Mouse (Mus musculus) forebrain, postnatal 0 days (tissue): Measurements from ENCODE around the gene Srsf3. TPM values are rescaled to one million over a fixed set of nuclear protein-coding genes. Genes with fewer than 3 reads are reported as not detected.
A peak's percentile ranks its signal among the peaks of the same experiment; 100 is the strongest.

Experiments
- ATAC-seq: fragments of 200-750 bp; cut with Nextera tagmentation; 2 replicates; pipeline ENCODE4 v1.8.0; 2017; ENCODE audit warnings: mild to moderate bottlenecking, moderate library complexity
- DNase-seq: peaks from one replicate; pipeline ENCODE4 v3.0.0-alpha.2; 2015
- H3K27ac ChIP-seq: fragments of 300-500 bp; sonication (generic); 2 replicates; pipeline ENCODE4 v1.5.1; 2014; ENCODE audit warnings: low read depth, mild to moderate bottlenecking, antibody characterized with exemption, low read length, moderate library complexity, mixed read lengths
- H3K27me3 ChIP-seq: fragments of 300-500 bp; sonication (generic); 2 replicates; pipeline ENCODE4 v1.6.1; 2014; ENCODE audit warnings: mild to moderate bottlenecking, low read length, mixed read lengths; ENCODE audit not compliant: insufficient read depth
- H3K36me3 ChIP-seq: fragments of 300-500 bp; sonication (generic); 2 replicates; pipeline ENCODE4 v1.6.1; 2014; ENCODE audit warnings: mild to moderate bottlenecking, moderate library complexity; ENCODE audit not compliant: insufficient read depth
- H3K4me1 ChIP-seq: fragments of 300-500 bp; sonication (generic); 2 replicates; pipeline ENCODE4 v1.6.1; 2014; ENCODE audit warnings: antibody characterized with exemption; ENCODE audit not compliant: insufficient read depth
- H3K4me2 ChIP-seq: fragments of 300-500 bp; sonication (generic); 2 replicates; pipeline ENCODE4 v1.6.1; 2014; ENCODE audit warnings: low read depth, mild to moderate bottlenecking, moderate library complexity
- H3K4me3 ChIP-seq: fragments of 300-500 bp; sonication (generic); 2 replicates; pipeline ENCODE4 v1.5.1; 2014; ENCODE audit warnings: low read depth, low read length, mixed read lengths
- H3K9ac ChIP-seq: fragments of 300-500 bp; sonication (generic); 2 replicates; pipeline ENCODE4 v1.6.1; 2014; ENCODE audit warnings: mild to moderate bottlenecking
- H3K9me3 ChIP-seq: fragments of 300-500 bp; sonication (generic); 2 replicates; pipeline ENCODE4 v1.6.1; 2016; ENCODE audit warnings: low read length
- CTCF ChIP-seq: sonication (generic); IDR thresholded peaks from 2 replicates; pipeline ENCODE4 v1.5.1; 2016; ENCODE audit warnings: antibody characterized with exemption, control low read depth, low read depth
- WGBS: fragments of 180-500 bp; shearing (Covaris S2); extraction: QIAGEN DNeasy Blood & Tissue Kit; methylation state at CpG from one replicate; pipeline ENCODE4 v1.1.7; 2014; 5-methylcytosine and 5-hydroxymethylcytosine counted together
- polyA plus RNA-seq: library from polyadenylated mRNA; unstranded; fragments of >200 nt; fragmentation: Nextera tagmentation; extraction: Ambion mirVana; gene quantifications from 2 replicates; pipeline ENCODE4 v1.2.1, GENCODE M21; 2015
- total RNA-seq: library from RNA; depleted of rRNA; stranded (reverse); fragments of >200 nt; gene quantifications from 2 replicates; pipeline ENCODE4 v1.2.3, GENCODE M21; 2014; rRNA removed

Gene Srsf3
- 263 and 287 TPM in 2 replicates for total RNA-seq
- polyA plus RNA-seq: 367 and 416 TPM in 2 replicates

DNA sequence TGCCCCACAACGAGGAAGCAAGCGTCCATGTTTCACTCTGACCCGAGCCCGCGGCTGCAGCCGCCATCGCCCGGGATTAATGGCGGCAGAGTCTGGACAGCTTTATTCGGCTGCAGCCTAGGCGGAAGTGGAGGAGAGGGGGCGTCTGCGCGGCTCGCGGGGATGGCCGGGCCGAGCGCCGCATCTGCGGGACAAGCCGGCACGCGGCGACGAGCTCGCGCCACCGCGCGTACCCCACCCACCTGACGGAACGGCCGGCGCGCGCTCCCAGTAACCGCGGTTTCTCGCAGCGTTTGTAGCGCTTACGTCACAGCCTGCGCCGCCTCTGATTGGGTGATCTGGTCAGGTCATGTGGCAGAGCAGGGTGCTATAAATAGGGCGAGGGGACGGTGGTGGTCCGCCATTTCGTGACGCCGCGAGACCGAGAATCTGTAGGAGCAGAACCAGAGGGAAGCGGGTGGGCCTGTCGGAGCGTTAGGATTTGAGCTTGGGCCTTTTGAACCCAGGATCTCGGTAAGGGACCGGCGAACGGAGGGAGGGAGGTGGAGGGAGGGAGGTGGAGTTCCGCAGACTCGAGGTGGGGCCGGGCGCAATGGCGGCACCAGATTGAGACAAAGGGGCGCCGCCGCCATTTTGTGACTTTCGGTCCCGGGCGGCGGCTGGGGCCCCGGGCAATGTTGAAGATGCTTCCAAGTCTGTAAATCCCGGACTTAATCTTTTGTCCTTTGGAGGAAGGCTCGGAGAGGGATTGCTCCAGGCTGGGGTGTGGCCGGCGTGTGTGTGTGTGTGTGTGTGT, at the start of gene Srsf3:
TSS of gene Srsf3 (plus strand) at position 355 of the 796 bp plus-strand sequence.
- Histone ChIP-seq H3K36me3 (peaks cover 13% of the 10 kb centered on the region), H3K4me3 (peak within 1 kb of the TSS; percentile 63), H3K4me1 (peaks cover 4% of the 10 kb centered on the region; the same call in 1 of the 2 replicates), H3K27ac (peak within 1 kb of the TSS; percentile 99), H3K27me3 (no peaks in the 10 kb centered on the region), H3K4me2 (peak within 1 kb of the TSS; percentile 86), H3K9ac (peak within 1 kb of the TSS; percentile 84), H3K9me3 (no peaks in the 10 kb centered on the region)
- peak; percentile 99 for ATAC-seq
- no peak; the same call in 1 of the 2 replicates for TF ChIP-seq CTCF
- WGBS: under 1% methylated on average over 77 of the region's 77 CpGs
- DNase-seq: peak; percentile 100

DNA sequence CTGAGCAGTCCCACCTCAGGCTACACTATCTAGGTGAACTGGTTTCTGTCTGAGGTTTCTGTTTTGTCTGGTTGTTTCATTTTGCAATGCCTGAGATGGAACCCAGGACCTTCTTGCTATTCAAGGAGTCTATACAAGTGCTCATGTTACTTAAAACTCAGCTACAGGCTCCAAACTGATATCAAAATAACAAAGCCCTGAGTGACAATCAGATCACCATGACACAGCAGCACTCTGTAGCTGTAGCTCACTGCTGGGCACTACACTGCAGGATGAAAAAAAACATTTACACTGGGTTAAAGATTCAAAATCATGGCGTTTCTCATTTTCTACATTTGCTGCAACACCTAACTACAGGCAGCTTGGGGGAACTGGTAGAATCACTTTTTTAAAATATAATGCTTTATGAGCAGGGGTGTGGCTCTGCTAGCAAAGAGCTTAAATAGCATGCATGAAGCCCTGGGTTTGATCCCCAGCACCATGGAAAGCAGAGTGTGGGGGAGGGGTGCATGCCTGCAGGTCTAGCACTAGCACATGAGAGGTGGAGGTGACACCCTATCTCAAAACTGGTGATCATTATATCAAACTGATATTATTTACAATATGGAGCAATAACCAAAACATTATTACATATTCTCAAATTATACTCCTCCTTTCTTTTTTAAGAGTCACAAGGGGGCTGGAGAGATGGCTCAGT, 47.6 kb upstream of the Srsf3 start:
- Histone ChIP-seq H3K4me2 (no peak overlapping the region), H3K9me3 (no peaks in the 10 kb centered on the region), H3K4me1 (no peaks in the 10 kb centered on the region), H3K36me3 (peaks cover 69% of the 10 kb centered on the region), H3K4me3 (no peak overlapping the region), H3K27me3 (no peaks in the 10 kb centered on the region), H3K27ac (no peak overlapping the region), H3K9ac (no peak overlapping the region)
- no peak for TF ChIP-seq CTCF
- DNase-seq (no peak), ATAC-seq (no peak)
- 94% methylated on average over 1 of the region's 1 CpGs for WGBS

DNA sequence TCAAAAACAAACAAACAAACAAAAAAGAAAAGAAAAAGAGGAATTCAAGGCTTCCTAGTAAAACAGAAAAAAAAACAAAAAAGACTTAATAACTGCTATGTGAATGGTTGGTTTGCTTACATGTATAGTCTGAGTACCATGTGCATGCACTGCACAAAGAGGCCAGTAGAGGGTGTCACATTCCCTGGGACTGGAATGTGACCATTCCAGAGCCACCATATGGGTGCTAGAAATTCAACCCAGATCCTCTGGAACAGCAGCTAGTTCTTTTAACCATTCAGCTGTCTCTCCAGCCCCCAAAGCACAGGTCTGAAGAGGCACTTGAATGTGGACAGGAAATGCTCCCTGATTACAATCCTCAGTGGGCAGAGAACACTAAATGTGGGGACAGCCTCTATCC, 45.6 kb upstream of the Srsf3 start:
- DNase-seq (no peak), ATAC-seq (no peak)
- H3K4me3 ChIP-seq: no peak overlapping the region
- H3K27ac ChIP-seq: no peak overlapping the region
- no peak overlapping the region for H3K9ac ChIP-seq
- H3K9me3 ChIP-seq: no peaks in the 10 kb centered on the region
- no peaks in the 10 kb centered on the region for H3K4me1 ChIP-seq
- H3K4me2 ChIP-seq: no peak overlapping the region
- peak; percentile 53 for TF ChIP-seq CTCF
- H3K27me3 ChIP-seq: no peaks in the 10 kb centered on the region
- peaks cover 69% of the 10 kb centered on the region for H3K36me3 ChIP-seq

DNA sequence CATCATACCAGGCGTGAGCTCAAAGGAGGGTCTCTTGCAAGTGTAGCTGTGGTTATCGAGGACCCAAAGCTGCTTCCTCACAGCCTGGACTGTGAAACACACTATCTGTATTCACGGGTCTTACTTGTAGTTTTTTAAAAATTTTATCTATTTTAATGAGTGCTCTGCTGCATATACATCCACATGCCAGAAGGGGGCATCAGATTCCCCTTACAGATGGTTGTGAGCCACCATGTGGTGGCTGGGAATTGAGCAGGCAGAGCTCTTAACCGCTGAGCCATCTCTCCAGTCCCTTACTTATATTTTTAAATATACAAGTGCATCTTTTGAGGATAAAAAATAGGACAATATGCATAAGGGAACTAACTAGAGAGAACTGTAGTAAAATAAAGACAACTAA, 44.7 kb upstream of the Srsf3 start:
- 66% methylated on average over 4 of the region's 4 CpGs for WGBS
- Histone ChIP-seq H3K4me3 (no peak overlapping the region), H3K9me3 (no peaks in the 10 kb centered on the region), H3K4me2 (no peak overlapping the region), H3K4me1 (no peaks in the 10 kb centered on the region), H3K27me3 (no peaks in the 10 kb centered on the region), H3K36me3 (peaks cover 65% of the 10 kb centered on the region), H3K27ac (no peak overlapping the region), H3K9ac (no peak overlapping the region)
- TF ChIP-seq CTCF: peak; percentile 87
- DNase-seq (peak; percentile 70), ATAC-seq (peak; percentile 36; the same call in 1 of the 2 replicates)

DNA sequence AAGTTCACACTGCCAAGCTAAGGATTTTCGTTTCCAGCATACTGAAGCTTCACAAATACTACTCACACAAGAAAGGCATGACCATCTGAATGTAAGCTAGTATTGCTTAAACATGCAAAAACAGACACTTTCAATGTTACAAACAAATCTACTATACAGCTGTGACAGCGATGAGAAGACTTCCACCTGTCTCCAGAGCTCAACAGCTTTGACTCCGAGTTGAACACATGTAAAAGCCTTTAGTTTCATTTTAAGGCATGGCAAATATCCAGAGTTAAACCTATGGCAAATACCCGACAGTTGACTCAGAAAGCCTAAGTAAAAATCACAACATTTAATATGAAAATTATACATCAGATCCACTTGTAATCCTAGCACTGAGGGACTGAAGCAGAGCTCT, 44.1 kb upstream of the Srsf3 start:
- no peaks in the 10 kb centered on the region for H3K4me1 ChIP-seq
- H3K4me2 ChIP-seq: no peak overlapping the region
- no peaks in the 10 kb centered on the region for H3K27me3 ChIP-seq
- ATAC-seq: no peak
- DNase-seq: no peak
- TF ChIP-seq CTCF: no peak
- H3K9ac ChIP-seq: no peak overlapping the region
- H3K9me3 ChIP-seq: no peaks in the 10 kb centered on the region
- no peak overlapping the region for H3K4me3 ChIP-seq
- WGBS: 90% methylated on average over 4 of the region's 4 CpGs
- H3K36me3 ChIP-seq: peaks cover 59% of the 10 kb centered on the region
- no peak overlapping the region for H3K27ac ChIP-seq

GRCm38 (mm10) chr17:28988996-28989395, 43.4 kb upstream of the Srsf3 start:
- H3K9ac ChIP-seq: no peak overlapping the region
- H3K27ac ChIP-seq: no peak overlapping the region
- no peak for DNase-seq
- ATAC-seq: no peak
- no peak for TF ChIP-seq CTCF
- no peak overlapping the region for H3K4me3 ChIP-seq
- H3K4me1 ChIP-seq: no peaks in the 10 kb centered on the region
- peaks cover 52% of the 10 kb centered on the region for H3K36me3 ChIP-seq
- no peaks in the 10 kb centered on the region for H3K27me3 ChIP-seq
- 83% methylated on average over 3 of the region's 3 CpGs for WGBS
- H3K9me3 ChIP-seq: no peaks in the 10 kb centered on the region
- no peak overlapping the region for H3K4me2 ChIP-seq

GRCm38 (mm10) chr17:28990060-28990459, 42.4 kb upstream of the Srsf3 start:
- no peak for ATAC-seq
- Histone ChIP-seq H3K27ac (no peak overlapping the region), H3K9me3 (no peaks in the 10 kb centered on the region), H3K9ac (no peak overlapping the region), H3K4me3 (no peak overlapping the region), H3K4me2 (no peak overlapping the region), H3K4me1 (no peaks in the 10 kb centered on the region), H3K27me3 (no peaks in the 10 kb centered on the region), H3K36me3 (peaks cover 45% of the 10 kb centered on the region)
- TF ChIP-seq CTCF: no peak
- no peak for DNase-seq
- WGBS: 60% methylated on average over 4 of the region's 4 CpGs
